Mouse (Mus musculus) common myeloid progenitor, adult 5-6 weeks (primary cell): ENCODE measurements around the gene Kalrn. TPM values are rescaled to one million over a fixed set of nuclear protein-coding genes. Genes with fewer than 3 reads are reported as not detected.

ENCODE experiments used
- ATAC-seq: replicated peaks from 2 replicates; pipeline ENCODE4 v1.8.0; 2016; ENCODE audit warnings: low read depth, mild to moderate bottlenecking, moderate TSS enrichment, inconsistent platforms; ENCODE audit not compliant: poor library complexity, severe bottlenecking
- total RNA-seq: library from RNA; stranded (forward); fragments of 200-1000, 187-1606 nt; gene quantifications from 2 replicates; pipeline ENCODE4 v1.2.3, GENCODE M21; 2017

Kalrn gene
- total RNA-seq, 1 experiment from 2014 or later, result 7.3 TPM

DNA sequence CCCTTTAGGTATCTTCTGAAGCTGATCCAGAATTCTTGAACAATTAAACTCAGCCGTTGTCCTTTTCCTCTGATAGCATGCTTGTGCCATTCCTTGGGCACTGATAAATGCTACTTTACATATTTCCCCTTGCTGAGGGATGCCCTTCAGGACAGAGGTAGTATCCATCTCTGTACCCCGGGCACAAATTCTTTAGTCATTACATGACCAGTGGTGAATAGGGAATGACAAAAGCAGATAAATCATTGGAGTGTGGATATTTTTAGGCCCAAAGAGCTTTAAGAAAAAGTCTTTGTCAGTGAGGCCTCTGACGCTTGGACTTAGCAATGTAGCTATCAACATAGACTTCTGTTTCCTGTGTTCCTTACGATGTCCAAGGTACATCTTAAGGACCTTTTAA, 507.0 kb downstream of the Kalrn start:
- ATAC-seq, result no peak

DNA sequence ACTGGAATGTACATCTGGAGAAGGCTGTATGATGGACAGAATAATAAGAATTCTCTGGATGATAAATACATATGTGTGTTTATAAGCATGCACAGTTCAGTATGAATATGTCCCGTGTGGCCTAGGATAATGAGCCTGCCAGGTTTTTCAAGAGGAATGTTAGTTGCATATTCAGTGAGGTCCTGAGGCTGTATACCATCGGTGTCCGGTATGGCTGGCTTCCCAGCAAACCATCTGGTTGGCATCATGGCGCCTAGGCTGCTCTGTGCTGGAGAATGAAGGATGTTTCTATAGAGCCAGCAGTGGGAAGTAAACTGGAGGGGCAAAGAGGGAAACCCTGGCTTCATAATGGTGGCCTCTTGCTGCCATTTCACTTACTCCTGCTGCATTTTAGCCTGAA, 510.0 kb downstream of the Kalrn start:
- no peak for ATAC-seq

DNA sequence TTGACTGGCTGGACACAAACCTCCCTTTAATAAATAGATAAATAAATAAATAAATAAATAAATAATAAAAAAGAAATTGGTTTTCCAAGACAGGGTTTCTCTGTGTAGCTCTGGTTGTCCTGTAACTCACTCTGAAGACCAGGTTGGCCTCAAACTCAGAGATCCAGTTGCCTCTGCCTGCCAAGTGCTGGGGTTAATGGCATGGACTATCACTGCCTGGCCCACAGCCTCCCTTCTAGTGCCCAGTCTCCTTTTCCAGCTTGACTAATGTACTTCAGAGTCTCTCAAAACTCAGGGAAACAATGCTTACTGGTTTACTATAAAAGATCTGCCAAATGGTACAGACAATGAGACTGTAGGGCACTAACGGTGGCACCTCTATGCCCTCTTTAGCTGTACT, 511.7 kb downstream of the Kalrn start:
- ATAC-seq, result no peak

DNA sequence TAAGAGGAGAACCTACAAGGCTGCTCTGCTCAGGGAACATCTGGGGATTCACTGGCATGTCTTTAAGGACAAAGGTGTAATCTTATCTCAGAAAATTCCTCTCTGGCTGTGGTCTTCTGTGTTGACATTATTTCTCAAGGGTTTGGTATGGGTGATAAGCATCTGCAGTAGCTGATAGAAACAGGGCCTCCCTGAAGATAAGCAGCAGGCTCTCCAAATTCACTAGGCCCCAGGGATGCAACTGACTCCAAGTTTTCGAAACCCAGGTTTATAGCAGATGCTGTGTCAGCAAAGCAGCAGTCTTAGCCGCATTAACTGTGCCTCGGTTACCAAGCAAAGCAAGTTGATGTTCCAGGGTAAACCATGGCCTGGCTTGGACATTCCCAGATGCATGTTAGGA, 514.7 kb downstream of the Kalrn start:
- ATAC-seq, result no peak

DNA sequence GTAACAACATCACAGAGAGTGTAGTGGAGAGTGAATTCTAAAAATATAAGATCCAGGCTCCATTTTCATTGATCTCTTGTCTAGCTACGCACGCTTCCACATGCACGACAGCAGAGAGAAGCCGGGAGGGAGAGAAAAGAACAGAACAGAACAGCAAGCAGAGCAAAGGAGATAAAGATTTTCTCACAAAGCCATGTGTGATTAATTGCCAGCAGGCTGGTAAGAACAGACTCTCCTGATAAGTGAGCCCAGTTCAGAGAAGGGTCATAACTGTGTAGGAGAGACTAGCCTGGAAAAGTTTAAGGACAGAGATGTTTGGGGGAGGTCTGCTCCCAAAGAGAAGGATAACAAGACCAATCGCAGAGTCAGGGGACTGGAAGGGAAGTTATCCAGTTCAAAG, 515.9 kb downstream of the Kalrn start:
- no peak for ATAC-seq

DNA sequence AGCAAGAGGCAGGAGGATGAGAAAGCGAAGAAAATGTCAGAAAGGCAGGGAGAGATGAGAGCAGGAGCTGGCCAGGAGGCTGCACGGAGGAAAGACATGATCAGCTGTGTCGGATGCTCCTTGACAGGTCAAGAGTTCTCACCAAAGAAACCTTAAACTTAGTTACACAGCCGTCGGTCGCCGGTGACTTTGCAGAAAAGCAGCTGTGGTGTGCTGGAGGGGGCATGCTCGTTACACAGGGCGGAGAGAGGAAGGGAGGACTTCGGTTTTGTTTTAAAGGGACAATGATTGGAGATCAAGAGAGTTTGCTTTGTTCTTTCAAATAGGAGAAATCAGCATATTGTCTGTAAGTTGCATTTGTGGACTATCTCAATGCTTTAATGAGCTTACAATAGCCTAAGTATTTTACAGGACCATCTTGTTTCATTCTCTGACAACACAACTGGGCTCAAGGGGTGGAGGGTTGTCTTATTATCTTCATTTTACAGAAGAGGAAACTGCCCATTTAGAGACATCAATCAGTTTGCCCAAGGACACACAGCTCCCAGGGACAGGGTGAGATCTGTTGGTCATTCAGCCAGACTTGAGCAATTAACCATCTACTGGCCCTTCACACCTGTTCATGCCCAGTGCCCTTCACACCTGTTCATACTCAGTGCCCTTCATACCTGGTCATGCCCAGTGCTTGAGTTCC, 516.8 kb downstream of the Kalrn start:
- peak; percentile 73 for ATAC-seq

DNA sequence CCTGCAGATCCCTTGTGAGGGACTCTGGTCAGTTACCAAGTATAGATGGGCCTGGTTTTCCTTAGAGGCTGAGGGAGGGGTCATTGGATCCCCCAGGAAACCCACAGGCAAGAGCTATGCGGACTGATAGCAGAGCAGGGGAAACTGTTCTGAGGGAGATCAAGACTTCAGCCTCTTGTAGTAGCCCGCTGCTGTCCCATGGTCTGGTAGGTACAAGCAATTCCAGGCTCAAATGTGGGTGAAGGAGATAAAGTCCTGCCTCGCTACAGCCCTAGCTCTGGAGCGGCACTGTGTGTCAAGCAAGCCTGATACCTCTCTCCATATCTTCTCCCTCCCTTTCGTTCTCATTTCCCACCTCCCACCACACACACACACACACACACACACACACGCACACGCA, 523.2 kb downstream of the Kalrn start:
- peak; percentile 90 for ATAC-seq

DNA sequence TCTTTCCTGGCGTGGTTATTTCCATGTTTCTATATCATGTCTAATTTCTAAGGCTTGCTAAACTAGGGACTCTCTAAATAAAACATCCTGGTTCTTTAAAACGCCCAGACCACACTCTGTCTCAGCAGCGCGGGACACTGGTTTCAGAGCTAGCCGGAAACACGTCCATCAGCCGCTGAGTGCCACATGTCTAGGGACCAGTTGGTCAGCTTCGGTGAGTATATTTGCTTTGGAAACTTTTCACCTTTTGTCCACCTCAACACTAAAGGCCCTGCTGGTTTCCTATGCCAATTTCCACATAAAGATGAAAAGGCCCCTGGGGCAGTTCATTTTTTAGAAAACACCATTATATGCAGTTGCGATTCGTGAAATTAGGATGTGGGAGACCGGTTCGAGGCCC, 524.0 kb downstream of the Kalrn start:
- no peak for ATAC-seq

DNA sequence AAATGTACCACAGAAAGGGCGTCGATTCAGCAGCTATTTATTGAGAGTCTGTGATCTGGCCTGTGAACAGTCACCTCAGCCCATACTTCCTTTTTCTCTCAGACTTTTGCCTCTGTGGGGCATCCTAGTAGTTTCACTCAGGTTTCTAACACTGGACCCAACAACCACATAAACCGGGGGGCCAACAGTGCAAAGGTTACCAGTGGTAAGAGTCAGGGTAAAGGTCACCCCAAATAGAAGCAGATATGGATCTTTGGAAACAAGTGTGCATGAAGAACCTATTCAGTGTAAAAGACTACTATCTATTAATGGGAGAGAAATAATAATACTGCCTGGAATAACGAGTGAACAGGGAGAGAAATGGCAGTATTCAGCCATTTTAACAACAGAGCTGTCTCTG, 525.1 kb downstream of the Kalrn start:
- ATAC-seq, result no peak

DNA sequence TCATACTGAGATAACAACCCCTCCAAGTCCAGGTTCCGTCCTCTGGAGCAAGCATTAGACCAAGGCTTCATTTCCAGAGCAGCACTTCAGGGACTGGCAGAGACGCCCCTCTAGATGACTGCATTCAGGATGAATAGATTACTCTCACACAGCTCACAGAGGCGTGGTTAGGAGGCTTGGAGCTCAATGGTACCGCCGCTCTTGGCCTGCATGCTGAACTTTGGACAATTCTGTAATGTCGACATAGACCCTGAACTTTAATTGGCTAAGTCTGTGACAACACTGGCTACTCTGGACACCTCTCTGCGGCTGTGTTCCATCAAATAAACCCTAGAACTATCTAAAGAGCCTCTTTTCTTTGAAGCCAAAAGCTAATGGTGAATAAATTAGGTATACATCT, 525.8 kb downstream of the Kalrn start:
- no peak for ATAC-seq

DNA sequence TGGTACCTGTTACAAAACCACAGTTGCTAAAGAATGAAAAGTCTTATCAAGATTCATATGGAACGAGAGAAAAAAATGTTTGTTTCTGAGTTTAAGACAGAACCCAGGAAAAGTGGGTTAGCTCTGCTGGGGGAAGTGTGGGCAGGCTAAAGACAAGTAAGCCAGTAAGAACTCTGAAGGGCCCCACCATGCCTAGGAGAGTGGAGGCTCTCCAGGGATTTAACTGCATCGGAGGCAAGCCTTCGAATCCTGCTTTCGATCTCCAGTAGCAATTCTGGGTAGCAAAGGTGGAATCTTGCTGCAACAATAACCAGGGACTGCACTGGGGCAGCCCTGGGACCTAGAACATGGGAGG, 526.3 kb downstream of the Kalrn start:
- ATAC-seq, result no peak

DNA sequence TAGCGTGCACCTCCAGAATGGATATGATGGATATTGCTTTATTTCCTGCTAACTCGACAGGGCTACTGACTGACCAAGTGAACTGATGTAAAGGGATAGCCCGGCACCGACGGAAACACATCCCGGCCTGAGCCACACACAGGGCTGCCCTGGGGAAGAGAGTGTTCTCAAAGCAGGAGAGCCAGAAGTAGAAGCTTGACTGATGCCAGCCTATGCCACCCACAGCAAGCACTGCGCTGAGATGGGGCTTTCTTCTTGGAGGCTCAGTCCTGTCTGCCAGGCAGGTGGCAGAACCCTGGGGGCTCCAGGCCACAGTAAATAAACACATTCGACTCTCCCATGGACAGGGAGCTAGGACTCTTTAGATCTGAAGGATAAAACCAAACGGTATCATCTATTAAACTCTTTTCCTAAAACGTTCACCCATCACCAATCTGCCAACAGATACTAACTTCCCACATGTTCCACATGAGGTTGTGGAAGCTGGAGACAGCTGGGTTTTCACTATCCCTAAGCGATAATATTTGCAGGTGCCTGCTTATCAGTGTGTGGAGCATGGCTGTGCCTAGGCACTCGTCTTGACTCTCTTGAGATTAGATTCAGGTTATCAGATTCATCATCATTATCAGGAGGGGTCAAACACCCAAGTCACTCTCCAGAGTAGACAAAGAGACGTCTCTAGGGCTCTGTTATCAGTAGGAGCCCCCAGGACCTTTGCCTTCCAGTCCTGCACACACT, 526.9 kb downstream of the Kalrn start:
- ATAC-seq, result no peak

DNA sequence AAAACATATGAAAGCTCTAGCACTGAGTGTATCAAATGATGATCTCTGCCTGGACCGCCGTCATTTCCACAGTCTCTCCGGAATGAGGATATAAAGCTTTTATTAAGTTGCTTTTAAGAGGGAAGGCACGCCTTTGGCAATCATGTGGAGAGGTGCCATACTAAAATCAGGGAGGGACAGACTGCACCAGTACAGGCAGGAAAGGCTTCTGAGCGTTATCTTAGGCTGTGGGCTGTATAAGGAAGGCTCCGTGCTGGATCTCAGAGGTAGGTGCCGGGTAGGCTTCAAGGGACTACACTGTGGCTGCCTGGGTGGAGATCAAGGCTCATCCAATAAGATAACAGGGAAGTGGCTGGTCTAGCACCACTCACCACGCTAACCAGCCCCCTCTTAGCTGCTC, 528.8 kb downstream of the Kalrn start:
- peak; percentile 76 for ATAC-seq

DNA sequence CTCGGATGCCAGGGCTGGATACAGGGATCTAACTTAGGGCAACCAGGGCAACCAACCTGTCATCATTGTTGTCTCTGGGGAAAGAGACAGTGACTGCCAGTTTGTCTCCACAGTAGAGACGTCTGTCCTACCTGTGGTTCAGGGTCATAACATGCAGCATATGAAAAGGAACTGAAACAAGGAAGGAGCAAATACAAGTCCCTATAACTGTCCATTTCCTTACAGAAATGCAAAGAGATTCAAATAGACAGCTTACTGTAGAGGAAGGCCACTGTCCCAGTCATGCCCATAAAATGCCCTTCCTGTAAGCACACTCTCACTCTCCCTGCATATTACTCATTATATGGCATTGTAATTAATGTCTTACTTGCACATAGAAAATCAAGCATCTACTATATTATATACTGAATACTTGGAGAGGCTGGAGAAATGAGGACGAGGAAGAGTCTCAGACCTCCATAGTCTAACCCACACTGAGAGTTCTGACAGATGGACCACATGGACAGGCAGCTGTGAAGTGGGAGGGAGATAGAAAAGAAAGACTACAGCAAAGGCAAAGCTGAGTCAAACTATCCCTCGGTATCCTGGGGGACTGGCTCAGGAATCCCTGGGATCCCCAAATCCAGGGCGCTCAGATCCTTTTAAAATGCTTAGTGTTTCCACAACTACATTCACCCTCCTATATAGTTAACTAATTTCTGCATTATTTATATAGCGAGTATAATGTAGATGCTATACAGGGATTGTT, 530.1 kb downstream of the Kalrn start:
- ATAC-seq, result no peak

DNA sequence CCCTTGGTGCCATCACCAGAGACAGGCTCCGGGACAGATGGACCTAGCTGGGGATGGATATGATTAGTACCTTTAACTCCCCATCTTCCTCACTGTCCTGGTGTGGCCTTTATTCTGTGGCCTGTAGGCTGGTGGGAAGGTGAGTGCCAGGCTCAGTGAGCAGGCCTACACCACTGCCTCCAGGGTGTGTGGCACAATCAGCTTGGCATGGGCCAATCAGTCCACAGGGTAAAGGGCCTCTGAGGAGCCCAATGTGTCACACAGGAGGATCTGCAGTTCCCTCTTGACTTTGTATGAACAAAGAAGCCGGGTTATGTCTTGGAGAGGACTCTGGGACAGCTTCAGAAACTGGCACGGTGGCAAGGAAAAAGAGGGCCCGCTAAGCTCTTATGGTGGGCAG, 530.7 kb downstream of the Kalrn start:
- no peak for ATAC-seq

DNA sequence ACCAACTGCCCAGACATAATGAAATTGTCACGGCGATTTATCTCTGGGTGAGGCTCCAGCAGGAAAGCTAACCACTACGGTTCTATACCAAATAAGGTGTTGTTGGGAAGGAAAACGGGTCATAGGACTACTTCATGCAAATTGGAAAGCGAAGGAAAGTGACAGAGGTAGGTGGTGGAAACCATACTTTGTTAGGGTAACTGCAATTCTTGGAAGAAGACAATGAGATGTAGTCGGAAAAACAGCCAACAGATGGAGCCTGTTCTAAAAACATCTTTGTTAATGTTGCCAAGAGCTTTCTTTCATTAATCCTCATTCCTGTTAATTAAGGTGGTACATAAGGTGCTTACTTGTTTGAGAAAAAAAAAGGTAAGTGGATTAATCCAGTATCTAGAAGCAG, 533.1 kb downstream of the Kalrn start:
- no peak for ATAC-seq

DNA sequence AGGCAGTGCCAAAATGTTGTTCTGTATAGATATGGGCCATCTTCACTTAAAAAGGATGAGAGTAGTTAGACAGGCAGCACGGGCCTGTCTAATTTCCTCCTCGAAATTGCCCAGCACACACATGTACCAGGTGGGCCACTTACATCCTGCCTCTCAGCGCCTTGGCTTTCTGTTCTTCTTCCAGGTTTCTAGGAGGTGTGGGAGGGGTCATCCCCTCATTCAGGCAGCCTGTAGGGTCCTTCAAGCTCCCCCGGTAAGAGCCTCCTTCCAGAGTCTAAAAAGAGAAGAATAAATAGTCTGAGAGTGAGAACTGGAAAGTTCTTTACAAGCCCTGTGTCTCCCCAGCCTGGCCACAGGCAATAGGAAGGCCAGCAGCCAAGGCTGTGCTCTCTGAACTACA, 533.6 kb downstream of the Kalrn start:
- ATAC-seq, result no peak

DNA sequence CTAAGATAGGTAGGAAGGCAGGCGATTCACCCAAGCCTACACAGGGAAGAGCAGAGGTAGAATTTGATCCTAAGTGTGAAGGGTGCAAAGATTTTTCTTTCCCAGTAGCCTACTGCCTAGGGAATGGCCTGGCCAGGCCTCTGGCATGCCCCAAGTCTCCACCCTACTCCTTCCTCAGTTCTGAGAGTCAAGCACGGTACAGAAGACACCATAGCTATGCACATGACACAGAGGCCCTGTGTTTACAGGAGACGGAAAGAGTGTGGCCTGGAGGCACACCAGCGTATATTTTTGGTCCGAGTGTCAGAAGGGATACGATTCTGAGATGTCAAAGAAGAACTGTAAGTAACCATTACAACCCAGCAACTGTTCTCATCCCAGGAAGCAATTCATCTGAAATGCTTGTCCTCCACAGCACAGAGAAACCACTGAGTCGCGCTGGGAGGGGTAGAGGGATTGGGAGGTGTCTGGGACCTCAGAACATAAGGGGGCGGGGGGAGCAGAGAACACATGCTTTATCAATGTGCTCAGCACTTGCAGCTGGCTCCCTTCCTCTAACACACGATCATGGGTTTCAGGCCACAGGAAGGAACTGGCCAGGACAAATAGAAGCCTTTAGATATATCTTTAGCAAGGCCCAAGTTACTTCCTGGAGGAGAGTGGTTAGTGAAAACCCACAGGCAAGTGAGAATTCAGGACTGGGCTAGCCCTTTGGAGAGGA, 536.8 kb downstream of the Kalrn start:
- peak; percentile 88 for ATAC-seq

DNA sequence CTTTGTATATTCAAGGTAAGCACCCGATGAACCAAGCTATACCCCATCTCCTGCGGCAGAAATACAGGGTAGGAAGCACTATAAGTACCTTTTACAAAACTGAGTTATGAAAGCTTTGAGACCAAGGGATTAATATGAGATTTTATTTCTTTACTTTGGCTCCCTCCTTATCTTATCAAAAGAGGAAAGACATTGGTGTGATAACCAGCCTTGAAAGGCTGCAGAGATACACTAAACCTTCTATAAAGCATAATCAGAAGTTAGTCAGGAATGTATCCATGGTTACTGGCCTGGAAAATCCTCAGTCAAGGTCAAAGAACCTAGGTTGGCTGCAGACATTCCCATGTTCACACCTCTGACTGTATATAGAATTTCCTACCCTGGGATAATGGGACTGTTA, 537.6 kb downstream of the Kalrn start:
- ATAC-seq, result no peak

DNA sequence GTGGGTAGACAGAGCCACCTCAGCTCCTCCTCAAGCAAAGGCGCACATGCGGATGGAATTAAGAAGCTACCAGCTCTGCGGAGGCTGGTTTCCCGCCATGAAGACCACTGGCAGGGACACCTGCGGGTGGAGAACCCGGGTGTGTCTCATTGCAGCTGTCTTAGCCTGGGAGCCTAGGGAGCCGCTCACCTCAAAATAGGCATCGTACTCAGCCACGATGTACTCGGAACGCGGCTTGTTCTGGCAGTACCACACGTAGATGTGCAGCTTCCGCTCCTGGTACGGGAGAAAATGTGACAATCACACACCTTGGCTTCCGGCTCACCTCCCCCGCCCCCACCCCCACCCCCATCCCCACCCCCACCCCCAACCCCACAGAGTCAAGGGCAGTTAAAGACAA, 539.1 kb downstream of the Kalrn start:
- no peak for ATAC-seq
